Mouse (Mus musculus) cerebellum, adult 2 months (tissue): ENCODE results near the gene Ralgapa1. TPM values are rescaled to one million over a fixed set of nuclear protein-coding genes. Genes with fewer than 3 reads are reported as not detected.
"Not testable (repeated sequence)": the region's sequence is repeated elsewhere in the genome, so short reads cannot be mapped to it uniquely, and the experiment has no call there.

ENCODE experiments used
- DNase-seq, 2 experiments: peaks; one replicate each; pipeline ENCODE4 v3.0.0; 2021
- H3K27ac ChIP-seq: fragments of 200-500 bp; 2 replicates; pipeline ENCODE4 v1.5.1; 2012; ENCODE audit warnings: low read length, control low read depth, inconsistent platforms; ENCODE audit not compliant: insufficient read depth
- H3K27me3 ChIP-seq: fragments of 200-500 bp; 2 replicates; pipeline ENCODE4 v1.6.1; 2012; ENCODE audit warnings: inconsistent platforms, mild to moderate bottlenecking, low read length, moderate library complexity; ENCODE audit not compliant: control insufficient read depth, insufficient read depth
- H3K4me1 ChIP-seq: fragments of 200-500 bp; 2 replicates; pipeline ENCODE4 v1.6.1; 2011; ENCODE audit warnings: low read length; ENCODE audit not compliant: control insufficient read depth, insufficient read depth
- H3K4me3 ChIP-seq: fragments of 200-500 bp; replicated peaks from 2 replicates; pipeline ENCODE3; 2011; ENCODE audit warnings: mild to moderate bottlenecking, low read depth, low read length, control low read depth; ENCODE audit not compliant: insufficient read depth
- CTCF ChIP-seq: fragments of 200-500 bp; IDR thresholded peaks from 2 replicates; pipeline ENCODE4 v1.5.1; 2011; ENCODE audit warnings: low read depth, mild to moderate bottlenecking, control low read depth, low read length, moderate library complexity, borderline replicate concordance; ENCODE audit not compliant: insufficient read depth
- POLR2A ChIP-seq: fragments of 200-500 bp; IDR thresholded peaks from 2 replicates; pipeline ENCODE4 v1.6.1; 2011; ENCODE audit warnings: low read length, control low read depth, borderline replicate concordance; ENCODE audit not compliant: insufficient read depth
- WGBS: fragments of 180-500 bp; shearing (Covaris S2); methylation state at CpG from one replicate; pipeline ENCODE4 v1.1.7; 2018; 5-methylcytosine and 5-hydroxymethylcytosine counted together
- polyA plus RNA-seq: library from polyadenylated mRNA; depleted of rRNA; stranded (reverse); fragments of >200 nt; gene quantifications from 2 replicates; pipeline ENCODE4 v1.2.3, GENCODE M21; 2012

Gene Ralgapa1
- polyA plus RNA-seq, 1 experiment: 56.6 TPM

DNA sequence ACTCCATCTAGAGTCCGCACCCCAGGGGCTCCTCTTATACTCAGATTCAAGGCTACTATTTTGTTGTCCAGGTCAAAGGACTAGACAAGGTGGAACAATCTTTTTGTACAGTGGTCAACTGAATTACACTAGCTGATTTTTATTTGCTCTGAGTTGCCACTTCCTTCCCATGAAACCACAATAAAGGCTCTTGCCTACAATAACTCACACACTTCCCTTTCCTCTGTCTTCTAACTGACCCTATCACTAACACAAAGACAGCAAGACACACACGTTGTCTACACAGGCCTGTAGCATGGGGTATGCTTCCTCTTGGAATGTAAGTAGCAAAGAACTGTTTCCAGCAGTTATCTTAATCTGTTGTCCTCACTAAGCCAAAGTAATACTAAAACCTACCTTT is 35.7 kb downstream of the Ralgapa1 start:
- Histone ChIP-seq H3K27me3 (no peaks in the 10 kb centered on the region), H3K4me1 (no peaks in the 10 kb centered on the region), H3K4me3 (no peak overlapping the region), H3K27ac (no peak overlapping the region)
- TF ChIP-seq POLR2A: no peak
- TF ChIP-seq CTCF: no peak
- WGBS: 94% methylated on average over 2 of the region's 2 CpGs
- DNase-seq: no peak

DNA sequence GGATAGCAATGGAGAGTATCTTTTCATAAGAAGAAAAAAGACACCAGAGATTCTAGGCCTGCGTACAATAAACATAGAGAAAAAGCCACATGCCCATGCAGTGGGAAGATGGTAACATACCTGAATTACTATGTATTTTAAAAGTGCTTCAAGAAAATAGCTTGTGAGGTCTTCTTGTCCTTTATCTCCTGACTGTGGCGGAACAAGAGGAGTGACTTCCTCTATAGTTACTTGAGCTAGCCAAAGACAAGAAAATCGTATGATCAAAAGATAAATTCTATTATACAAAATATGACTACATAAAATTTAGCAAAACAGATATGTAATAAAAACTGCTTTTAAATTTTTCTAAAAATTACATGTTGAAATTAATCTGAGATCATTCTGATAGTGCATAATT is 38.3 kb downstream of the Ralgapa1 start:
- DNase-seq: no peak
- WGBS: 93% methylated on average over 3 of the region's 3 CpGs
- H3K27me3 ChIP-seq: no peaks in the 10 kb centered on the region
- H3K4me1 ChIP-seq: no peaks in the 10 kb centered on the region
- no peak for TF ChIP-seq POLR2A
- no peak for TF ChIP-seq CTCF
- no peak overlapping the region for H3K27ac ChIP-seq
- H3K4me3 ChIP-seq: no peak overlapping the region

DNA sequence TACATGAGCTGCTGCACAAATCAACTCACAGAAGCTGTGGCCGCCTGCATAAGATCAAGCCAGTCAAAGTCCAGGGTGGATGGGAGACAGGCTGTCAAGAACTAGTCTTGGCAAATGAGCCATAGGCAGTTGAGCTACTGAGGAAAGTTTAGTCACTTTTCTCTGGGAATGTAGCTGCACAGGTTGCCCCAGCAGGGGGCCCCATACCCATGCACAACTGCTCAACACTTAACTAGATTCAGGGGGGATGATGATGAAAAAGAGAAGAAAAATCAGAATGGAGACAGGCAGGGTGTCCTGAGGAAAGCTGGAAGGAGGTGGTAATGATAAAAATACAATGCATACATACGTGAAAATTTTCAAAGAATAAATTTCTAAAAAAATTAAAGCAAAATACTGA is 42.7 kb downstream of the Ralgapa1 start:
- no peak for DNase-seq
- H3K27ac ChIP-seq: no peak overlapping the region
- TF ChIP-seq CTCF: peak; percentile 30; the same call in 1 of the 2 replicates
- TF ChIP-seq POLR2A: no peak
- 93% methylated on average over 2 of the region's 2 CpGs for WGBS
- H3K4me1 ChIP-seq: no peaks in the 10 kb centered on the region
- H3K27me3 ChIP-seq: no peaks in the 10 kb centered on the region
- H3K4me3 ChIP-seq: no peak overlapping the region

DNA sequence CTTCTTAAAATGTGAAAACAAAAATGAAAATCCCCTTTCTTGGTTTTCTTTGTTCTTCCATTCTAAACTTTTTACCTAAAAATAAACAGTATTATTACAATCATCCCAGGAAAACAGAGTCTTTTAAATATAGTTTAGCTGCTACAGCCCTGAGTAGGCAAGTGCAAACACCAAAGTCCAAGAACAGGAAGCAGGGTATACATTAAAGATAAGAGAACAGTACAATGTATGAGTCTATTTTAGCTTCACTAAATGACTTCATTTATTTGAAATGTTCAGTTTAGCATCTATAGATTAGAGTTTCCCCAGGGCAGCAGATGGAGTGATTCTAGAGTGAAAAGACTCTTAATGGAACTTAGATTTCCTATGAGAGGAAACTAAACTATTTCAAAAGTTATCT is 43.6 kb downstream of the Ralgapa1 start:
- TF ChIP-seq CTCF (no peak), POLR2A (no peak)

DNA sequence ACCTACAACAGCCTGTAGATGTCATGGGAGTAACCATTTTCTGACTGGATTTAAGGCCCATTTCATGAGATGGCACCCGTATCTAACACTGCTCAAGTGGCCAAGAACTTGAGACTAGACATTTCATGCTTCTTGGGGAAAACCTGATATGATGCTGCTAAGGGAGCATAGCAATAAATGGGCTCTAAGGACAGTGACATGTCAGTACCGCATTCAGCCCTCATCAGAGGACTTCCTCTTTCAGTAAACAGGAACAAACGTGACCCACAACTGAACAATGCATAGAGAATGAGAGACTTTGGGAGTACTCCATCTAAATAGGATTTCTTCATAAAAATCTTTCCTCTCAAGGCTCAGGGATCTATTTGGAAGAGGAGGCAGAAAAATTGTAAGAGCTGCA is 46.7 kb downstream of the Ralgapa1 start:
- H3K27me3 ChIP-seq: no peaks in the 10 kb centered on the region
- TF ChIP-seq CTCF (no peak), POLR2A (no peak)
- no peak overlapping the region for H3K4me3 ChIP-seq
- DNase-seq: no peak
- no peak overlapping the region for H3K27ac ChIP-seq
- 94% methylated on average over 3 of the region's 3 CpGs for WGBS
- H3K4me1 ChIP-seq: no peaks in the 10 kb centered on the region

More for the DNA sequence above, 43.6 kb downstream of the Ralgapa1 start:
- no peak overlapping the region for H3K27ac ChIP-seq
- H3K4me1 ChIP-seq: no peaks in the 10 kb centered on the region
- no peak for DNase-seq
- H3K27me3 ChIP-seq: no peaks in the 10 kb centered on the region
- H3K4me3 ChIP-seq: no peak overlapping the region

DNA sequence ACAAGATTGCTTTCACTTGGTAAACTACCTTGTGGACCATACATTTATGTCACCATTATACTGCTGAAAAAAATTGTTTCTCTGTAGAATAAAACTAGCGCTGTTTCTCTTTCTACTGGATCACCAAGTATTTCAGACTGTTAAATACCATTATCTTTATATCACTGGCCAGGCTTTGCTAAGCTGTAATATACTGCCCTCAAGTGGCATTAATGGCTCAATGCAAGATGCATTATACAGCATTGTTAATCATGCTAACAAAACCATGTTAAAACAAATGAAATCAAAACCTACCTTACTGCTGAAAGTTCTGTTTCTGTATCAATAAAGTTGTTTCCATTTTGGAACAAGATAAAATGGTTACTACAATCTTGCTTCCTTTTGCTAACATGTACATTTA is 100.6 kb downstream of the Ralgapa1 start:
- 59% methylated on average over 1 of the region's 1 CpGs for WGBS
- Histone ChIP-seq H3K4me3 (no peak overlapping the region), H3K27me3 (no peaks in the 10 kb centered on the region), H3K27ac (no peak overlapping the region), H3K4me1 (no peaks in the 10 kb centered on the region)
- DNase-seq: no peak
- TF ChIP-seq POLR2A: no peak
- TF ChIP-seq CTCF: no peak; the same call in 1 of the 2 replicates

DNA sequence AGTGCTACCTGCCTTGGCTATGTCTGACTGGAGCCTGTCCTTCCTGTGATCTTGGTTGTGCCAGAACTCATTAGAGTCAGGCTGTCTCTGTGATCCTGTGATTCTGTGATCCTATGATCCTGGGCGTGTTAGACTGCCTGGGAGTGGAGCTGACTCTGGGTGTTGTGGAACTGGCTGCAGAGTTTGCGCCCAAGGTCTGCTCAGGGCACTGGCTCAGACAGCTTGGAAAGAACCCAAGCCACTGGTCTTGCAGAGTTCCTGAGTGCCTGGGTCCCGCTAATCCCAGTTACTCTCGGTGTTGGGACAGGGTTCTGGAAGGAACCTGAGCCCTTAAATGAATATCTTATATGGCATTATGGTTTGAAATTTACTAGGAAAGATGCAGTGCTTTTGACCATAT is 115.1 kb downstream of the Ralgapa1 start:
- 82% methylated on average over 4 of the region's 4 CpGs for WGBS
- Histone ChIP-seq H3K4me3 (no peak overlapping the region), H3K27ac (no peak overlapping the region), H3K4me1 (no peaks in the 10 kb centered on the region), H3K27me3 (no peaks in the 10 kb centered on the region)
- TF ChIP-seq POLR2A: no peak
- no peak for TF ChIP-seq CTCF
- no peak for DNase-seq

DNA sequence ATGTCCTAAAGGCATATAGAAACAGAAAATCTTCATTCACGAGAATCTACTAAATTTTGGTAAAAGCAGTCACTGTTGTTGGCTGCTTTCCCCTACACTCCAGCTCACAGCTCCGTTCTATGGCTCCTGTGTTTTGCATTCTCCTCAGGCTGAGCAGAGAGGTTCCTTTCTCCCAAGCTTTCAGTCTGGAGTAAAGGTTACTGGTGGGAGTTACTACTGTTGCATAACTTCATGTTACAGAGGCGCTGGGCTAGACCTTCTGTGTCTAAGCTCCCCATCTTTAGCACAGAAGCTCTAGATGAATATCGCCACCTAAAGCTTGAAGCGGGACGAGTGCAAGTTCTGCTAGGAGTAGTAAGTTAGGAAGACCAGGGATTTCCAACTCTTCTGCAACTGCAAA is 154.3 kb downstream of the Ralgapa1 start:
- no peak for DNase-seq
- Histone ChIP-seq H3K27me3 (no peaks in the 10 kb centered on the region), H3K27ac (no peak overlapping the region), H3K4me3 (no peak overlapping the region), H3K4me1 (no peaks in the 10 kb centered on the region)
- TF ChIP-seq CTCF (no peak), POLR2A (no peak)
- WGBS: 81% methylated on average over 6 of the region's 6 CpGs

DNA sequence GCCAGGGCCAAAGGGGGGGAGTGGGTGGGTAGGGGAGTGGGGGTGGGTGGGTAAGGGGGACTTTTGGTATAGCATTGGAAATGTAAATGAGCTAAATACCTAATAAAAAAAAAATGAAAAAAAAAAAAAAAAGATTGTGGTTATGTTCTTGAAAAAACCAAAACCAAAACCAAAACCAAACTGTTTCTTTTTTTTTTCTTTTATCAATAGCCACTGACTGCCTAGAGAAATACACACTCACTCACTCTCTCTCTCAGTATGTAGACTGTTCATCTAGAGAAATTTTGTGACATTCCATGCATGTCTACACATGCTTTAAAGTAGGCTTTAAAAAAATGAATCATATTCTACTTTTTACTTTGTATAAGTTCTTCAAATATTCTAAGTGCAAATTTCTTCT is 157.8 kb downstream of the Ralgapa1 start:
- H3K27ac ChIP-seq, H3K4me1 ChIP-seq, H3K27me3 ChIP-seq, H3K4me3 ChIP-seq, DNase-seq: not testable (repeated sequence)
